Mouse (Mus musculus) embryonic facial prominence, embryonic 11.5 days (tissue): ENCODE measurements around the gene Eepd1. TPM values are rescaled to one million over a fixed set of nuclear protein-coding genes. Genes with fewer than 3 reads are reported as not detected.

Experiments
- ATAC-seq: fragments of 200-750 bp; cut with Nextera tagmentation; replicated peaks from 2 replicates; pipeline ENCODE4 v1.8.0; 2017; ENCODE audit warnings: low read depth; ENCODE audit not compliant: insufficient number of reproducible peaks, low FRiP score, low TSS enrichment
- DNase-seq: peaks from one replicate; pipeline ENCODE4 v3.0.0-alpha.2; 2015; ENCODE audit warnings: low spot score
- H3K27ac ChIP-seq: fragments of 300-500 bp; sonication (generic); replicated peaks from 2 replicates; pipeline ENCODE4 v1.5.1; 2014; ENCODE audit warnings: mild to moderate bottlenecking, low read depth, low read length, control low read depth
- H3K27me3 ChIP-seq: fragments of 300-500 bp; sonication (generic); 2 replicates; pipeline ENCODE4 v1.6.1; 2014; ENCODE audit warnings: mild to moderate bottlenecking, low read length, moderate library complexity, mixed read lengths; ENCODE audit not compliant: control insufficient read depth, insufficient read depth
- H3K36me3 ChIP-seq: fragments of 300-500 bp; sonication (generic); replicated peaks from 2 replicates; pipeline ENCODE4 v1.6.1; 2014; ENCODE audit warnings: low read depth, mild to moderate bottlenecking, low read length, moderate library complexity, mixed read lengths; ENCODE audit not compliant: control insufficient read depth, insufficient read depth
- H3K4me1 ChIP-seq: fragments of 300-500 bp; sonication (generic); 2 replicates; pipeline ENCODE4 v1.6.1; 2014; ENCODE audit warnings: low read length, mixed read lengths; ENCODE audit not compliant: control insufficient read depth, insufficient read depth
- H3K4me2 ChIP-seq: fragments of 300-500 bp; sonication (generic); 2 replicates; pipeline ENCODE4 v1.6.1; 2014; ENCODE audit warnings: low read depth, mild to moderate bottlenecking, control low read depth, low read length, moderate library complexity
- H3K4me3 ChIP-seq: fragments of 300-500 bp; sonication (generic); 2 replicates; pipeline ENCODE4 v1.5.1; 2014; ENCODE audit warnings: low read depth, low read length, control low read depth
- H3K9ac ChIP-seq: fragments of 300-500 bp; sonication (generic); replicated peaks from 2 replicates; pipeline ENCODE4 v1.6.1; 2014; ENCODE audit warnings: mild to moderate bottlenecking, control low read depth, low read length
- H3K9me3 ChIP-seq: fragments of 300-500 bp; sonication (generic); replicated peaks from 2 replicates; pipeline ENCODE4 v1.6.1; 2016; ENCODE audit warnings: mild to moderate bottlenecking, low read length, inconsistent platforms, mixed read lengths; ENCODE audit not compliant: control insufficient read depth
- WGBS: fragments of 180-500 bp; shearing (Covaris S2); extraction: QIAGEN DNeasy Blood & Tissue Kit; methylation state at CpG from one replicate; pipeline ENCODE4 v1.1.7; 2014; 5-methylcytosine and 5-hydroxymethylcytosine counted together
- polyA plus RNA-seq: library from polyadenylated mRNA; unstranded; fragments of >200 nt; fragmentation: Nextera tagmentation; extraction: Ambion mirVana; gene quantifications from 2 replicates; pipeline ENCODE4 v1.2.1, GENCODE M21; 2014

The Eepd1 gene
- polyA plus RNA-seq, 1 experiment from 2014 or later: 16.1 TPM

DNA sequence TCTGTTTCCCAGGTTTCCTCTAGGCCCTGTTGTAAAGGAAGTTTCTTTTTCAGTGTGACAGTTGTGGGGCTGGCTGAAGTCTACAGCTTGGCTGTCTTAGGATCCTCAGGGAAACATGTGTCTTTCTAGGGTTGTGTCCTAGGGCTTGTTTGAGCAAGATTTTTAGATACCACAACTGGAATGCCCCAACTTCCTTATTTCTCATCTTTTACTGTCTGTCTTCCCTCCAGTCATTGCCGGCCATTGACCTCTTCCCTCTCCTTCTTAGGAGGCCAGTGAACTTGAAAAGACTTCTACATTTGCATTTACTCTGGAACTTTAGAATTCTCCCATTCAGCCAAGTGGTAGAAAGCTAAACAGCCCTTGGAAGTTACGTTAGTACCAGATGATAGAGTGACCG, 27.5 kb downstream of the Eepd1 start:
- Histone ChIP-seq H3K27ac (no peak overlapping the region), H3K4me3 (no peak overlapping the region), H3K9me3 (no peaks in the 10 kb centered on the region), H3K4me2 (no peak overlapping the region), H3K4me1 (no peaks in the 10 kb centered on the region), H3K9ac (no peak overlapping the region), H3K36me3 (no peaks in the 10 kb centered on the region), H3K27me3 (no peaks in the 10 kb centered on the region)
- WGBS: 90% methylated on average over 3 of the region's 3 CpGs
- no peak for DNase-seq
- ATAC-seq: no peak

DNA sequence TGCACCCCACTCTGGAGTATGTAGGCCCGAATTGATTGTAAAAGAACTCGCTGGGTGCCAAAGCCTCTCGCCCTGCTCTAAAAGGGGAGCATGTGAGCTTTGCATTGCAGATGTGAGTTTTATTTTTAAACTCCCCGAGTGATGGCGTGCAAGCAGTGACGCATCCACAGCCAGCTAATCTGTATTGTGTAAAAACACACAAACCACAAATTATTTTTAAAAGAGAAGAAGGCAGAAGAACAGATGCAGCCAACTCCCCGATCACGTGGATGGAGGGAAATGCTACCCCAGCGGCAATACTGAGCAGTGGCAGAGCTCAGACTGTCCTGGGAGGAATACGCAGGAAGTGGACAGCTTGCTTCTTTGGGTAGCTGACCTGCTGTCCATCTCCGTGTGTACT, 29.2 kb downstream of the Eepd1 start:
- H3K9ac ChIP-seq: no peak overlapping the region
- H3K4me3 ChIP-seq: no peak overlapping the region
- H3K36me3 ChIP-seq: no peaks in the 10 kb centered on the region
- H3K4me1 ChIP-seq: no peaks in the 10 kb centered on the region
- 90% methylated on average over 11 of the region's 11 CpGs for WGBS
- no peak for DNase-seq
- H3K4me2 ChIP-seq: no peak overlapping the region
- no peaks in the 10 kb centered on the region for H3K9me3 ChIP-seq
- no peak overlapping the region for H3K27ac ChIP-seq
- ATAC-seq: no peak
- H3K27me3 ChIP-seq: no peaks in the 10 kb centered on the region

DNA sequence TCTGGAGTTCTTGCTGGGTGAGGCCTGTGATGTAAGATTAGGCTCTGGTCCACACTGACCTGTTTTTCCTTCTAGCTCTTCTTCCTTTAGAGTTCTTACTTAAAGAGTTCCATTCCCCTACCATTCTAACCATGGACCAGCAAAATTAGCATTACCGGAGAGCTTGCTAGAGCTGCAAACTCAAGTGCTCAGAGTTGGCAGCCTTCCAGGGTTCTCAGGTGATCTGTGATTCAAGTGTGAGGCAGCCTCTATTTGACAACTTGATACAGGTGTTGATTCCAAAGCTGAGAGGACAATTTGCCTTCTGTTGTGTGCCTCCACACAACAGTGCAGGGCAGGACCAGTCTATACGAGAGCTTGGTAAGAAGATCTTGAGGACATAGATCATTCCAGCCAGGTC, 31.7 kb downstream of the Eepd1 start:
- Histone ChIP-seq H3K4me1 (no peaks in the 10 kb centered on the region), H3K9me3 (no peaks in the 10 kb centered on the region), H3K4me3 (no peak overlapping the region), H3K27me3 (no peaks in the 10 kb centered on the region), H3K9ac (no peak overlapping the region), H3K27ac (no peak overlapping the region), H3K36me3 (no peaks in the 10 kb centered on the region), H3K4me2 (no peak overlapping the region)
- no peak for ATAC-seq
- WGBS: 82% methylated on average over 2 of the region's 2 CpGs
- no peak for DNase-seq

DNA sequence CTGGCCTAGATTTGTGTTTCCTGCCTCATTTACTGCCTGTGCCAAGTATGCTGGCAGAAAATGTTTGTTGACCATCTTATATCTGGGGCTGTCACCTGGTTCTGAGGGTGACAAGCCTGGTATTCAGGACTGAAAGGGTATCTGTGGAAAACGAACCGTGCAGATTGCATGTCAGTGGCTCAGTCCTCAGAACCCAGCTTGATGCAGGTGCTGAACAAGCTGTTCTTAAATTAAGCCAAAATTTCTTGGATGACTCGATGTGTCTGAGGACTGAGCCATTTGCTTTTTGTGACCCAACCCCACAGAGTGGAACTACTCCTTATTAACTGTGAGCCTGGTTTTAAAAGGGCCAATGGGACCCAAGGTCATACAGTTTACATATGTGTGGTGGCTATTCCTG, 32.2 kb downstream of the Eepd1 start:
- no peak overlapping the region for H3K4me3 ChIP-seq
- DNase-seq: no peak
- no peak overlapping the region for H3K27ac ChIP-seq
- no peak overlapping the region for H3K4me2 ChIP-seq
- WGBS: 89% methylated on average over 3 of the region's 3 CpGs
- no peaks in the 10 kb centered on the region for H3K36me3 ChIP-seq
- no peaks in the 10 kb centered on the region for H3K4me1 ChIP-seq
- H3K27me3 ChIP-seq: no peaks in the 10 kb centered on the region
- H3K9me3 ChIP-seq: no peaks in the 10 kb centered on the region
- no peak overlapping the region for H3K9ac ChIP-seq
- ATAC-seq: no peak

DNA sequence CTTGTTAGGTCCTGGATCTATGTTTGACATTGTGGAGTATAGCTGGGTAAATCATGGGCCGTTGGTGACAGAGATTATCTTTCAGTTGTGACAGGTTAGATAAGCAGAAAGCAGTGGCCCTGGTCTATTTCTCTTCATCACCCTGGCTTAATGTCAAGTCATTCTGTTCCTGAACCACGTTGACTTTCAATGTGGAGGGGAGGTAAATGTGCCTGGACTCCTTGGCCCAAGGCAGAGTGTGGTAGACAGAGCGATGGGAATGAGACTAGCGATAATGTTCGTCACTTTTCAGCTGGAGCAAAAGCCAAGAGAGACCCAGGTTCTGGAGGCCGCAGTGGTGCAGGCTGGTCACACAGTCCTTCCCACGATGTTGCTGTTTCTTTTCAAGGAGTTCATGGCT, 35.3 kb downstream of the Eepd1 start:
- Histone ChIP-seq H3K27ac (no peak overlapping the region), H3K4me2 (no peak overlapping the region), H3K9me3 (no peaks in the 10 kb centered on the region), H3K9ac (no peak overlapping the region), H3K4me3 (no peak overlapping the region), H3K4me1 (0 out of 2 replicates have a peak, but pooled peaks cover 3% of the 10 kb centered on the region), H3K27me3 (no peaks in the 10 kb centered on the region), H3K36me3 (no peaks in the 10 kb centered on the region)
- WGBS: 83% methylated on average over 7 of the region's 7 CpGs
- DNase-seq (no peak), ATAC-seq (no peak)

DNA sequence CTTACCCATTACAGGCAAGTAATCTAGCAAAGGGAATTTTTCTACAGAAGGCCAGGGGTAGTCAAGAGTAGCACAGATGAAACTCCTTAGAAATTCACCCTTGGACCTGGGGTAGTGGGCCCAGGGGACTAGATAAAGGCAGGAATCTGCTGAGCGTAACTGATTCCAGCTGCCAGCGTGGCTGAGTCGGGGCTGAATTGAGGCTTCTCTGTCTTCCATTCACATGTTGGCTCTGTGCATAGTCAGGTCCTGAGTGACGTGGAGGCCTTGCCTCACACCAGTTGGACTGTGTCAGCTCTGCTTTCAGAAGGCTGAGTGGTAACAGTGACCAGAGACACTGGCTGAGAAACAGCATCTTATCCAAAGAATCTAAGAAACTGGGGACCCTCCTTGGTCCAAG, 36.6 kb downstream of the Eepd1 start:
- DNase-seq (peak; percentile 77), ATAC-seq (peak; percentile 78)
- 21% methylated on average over 4 of the region's 4 CpGs for WGBS
- Histone ChIP-seq H3K9me3 (no peaks in the 10 kb centered on the region), H3K4me3 (no peak overlapping the region), H3K9ac (no peak overlapping the region), H3K36me3 (no peaks in the 10 kb centered on the region), H3K4me1 (0 out of 2 replicates have a peak, but pooled peaks cover 3% of the 10 kb centered on the region), H3K27me3 (no peaks in the 10 kb centered on the region), H3K4me2 (no peak overlapping the region), H3K27ac (0 out of 2 replicates have a peak overlapping the region, but pooled peaks have one; percentile 20)

DNA sequence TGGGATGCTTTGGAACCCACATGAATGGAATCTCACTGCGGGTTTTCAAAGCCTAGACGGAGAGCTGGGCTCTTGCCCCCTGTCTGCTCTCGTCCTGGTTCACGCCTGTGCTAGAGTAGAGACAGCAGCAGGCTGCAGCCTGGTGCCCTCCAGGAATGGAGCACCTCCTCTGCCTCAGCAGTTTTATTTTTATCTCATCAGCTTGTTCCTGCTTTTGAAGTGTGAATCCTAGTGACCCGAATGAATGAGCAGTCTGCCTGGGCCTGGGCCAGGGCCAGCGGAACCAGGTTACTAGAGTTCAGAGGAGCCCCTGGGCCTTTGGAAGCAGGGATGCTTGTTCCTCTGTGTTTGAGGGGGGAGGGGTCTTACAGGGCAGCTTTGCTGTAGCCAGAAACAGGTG, 37.8 kb downstream of the Eepd1 start:
- H3K9ac ChIP-seq: no peak overlapping the region
- H3K27me3 ChIP-seq: no peaks in the 10 kb centered on the region
- no peak overlapping the region for H3K27ac ChIP-seq
- DNase-seq: no peak
- no peaks in the 10 kb centered on the region for H3K9me3 ChIP-seq
- 0 out of 2 replicates have a peak, but pooled peaks cover 3% of the 10 kb centered on the region for H3K4me1 ChIP-seq
- no peak overlapping the region for H3K4me3 ChIP-seq
- no peak for ATAC-seq
- no peaks in the 10 kb centered on the region for H3K36me3 ChIP-seq
- H3K4me2 ChIP-seq: no peak overlapping the region
- WGBS: 59% methylated on average over 6 of the region's 6 CpGs

DNA sequence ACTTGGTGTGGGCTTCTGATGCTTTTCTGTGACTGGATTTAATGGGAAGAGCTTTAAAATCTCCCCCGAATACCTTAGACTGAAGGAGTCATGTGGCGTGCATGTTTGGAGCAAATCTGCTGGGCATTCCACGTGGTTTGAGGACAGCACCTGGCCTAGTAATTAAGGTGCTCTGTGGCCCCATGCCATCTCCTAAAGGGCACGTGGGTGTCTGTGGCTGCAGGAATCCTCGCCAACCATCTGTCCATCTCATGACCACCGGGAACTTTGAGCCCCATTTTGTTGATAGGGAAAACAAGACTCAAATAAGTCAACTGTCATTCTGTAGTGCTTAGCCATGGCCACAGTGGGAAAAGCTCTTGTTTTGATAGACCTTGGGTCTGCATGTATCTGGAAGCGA, 39.5 kb downstream of the Eepd1 start:
- no peak for ATAC-seq
- H3K4me1 ChIP-seq: 0 out of 2 replicates have a peak, but pooled peaks cover 3% of the 10 kb centered on the region
- H3K9ac ChIP-seq: no peak overlapping the region
- H3K27ac ChIP-seq: no peak overlapping the region
- H3K4me3 ChIP-seq: no peak overlapping the region
- H3K36me3 ChIP-seq: no peaks in the 10 kb centered on the region
- DNase-seq: no peak
- no peak overlapping the region for H3K4me2 ChIP-seq
- H3K27me3 ChIP-seq: no peaks in the 10 kb centered on the region
- H3K9me3 ChIP-seq: no peaks in the 10 kb centered on the region
- 82% methylated on average over 7 of the region's 7 CpGs for WGBS
